Mouse (Mus musculus) midbrain, embryonic 12.5 days (tissue): ENCODE data around the gene Camta1. TPM values are rescaled to one million over a fixed set of nuclear protein-coding genes. Genes with fewer than 3 reads are reported as not detected.

Source experiments
- ATAC-seq: fragments of 200-750 bp; cut with Nextera tagmentation; 2 replicates; pipeline ENCODE4 v1.8.0; 2017; ENCODE audit warnings: low read depth, moderate TSS enrichment, moderate library complexity; ENCODE audit not compliant: low FRiP score
- H3K27ac ChIP-seq: fragments of 300-500 bp; sonication (generic); replicated peaks from 2 replicates; pipeline ENCODE4 v1.5.1; 2016; ENCODE audit warnings: mild to moderate bottlenecking
- H3K27me3 ChIP-seq: fragments of 300-500 bp; sonication (generic); 2 replicates; pipeline ENCODE4 v1.6.1; 2016; ENCODE audit warnings: mild to moderate bottlenecking
- H3K36me3 ChIP-seq: fragments of 300-500 bp; sonication (generic); 2 replicates; pipeline ENCODE4 v1.6.1; 2016
- H3K4me1 ChIP-seq: fragments of 300-500 bp; sonication (generic); 2 replicates; pipeline ENCODE4 v1.6.1; 2016
- H3K4me2 ChIP-seq: fragments of 300-500 bp; sonication (generic); replicated peaks from 2 replicates; pipeline ENCODE4 v1.6.1; 2016; ENCODE audit warnings: mild to moderate bottlenecking, moderate library complexity
- H3K4me3 ChIP-seq: fragments of 300-500 bp; sonication (generic); 2 replicates; pipeline ENCODE4 v1.5.1; 2016; ENCODE audit warnings: mild to moderate bottlenecking
- H3K9ac ChIP-seq: fragments of 300-500 bp; sonication (generic); replicated peaks from 2 replicates; pipeline ENCODE4 v1.6.1; 2016; ENCODE audit warnings: mild to moderate bottlenecking, moderate library complexity
- H3K9me3 ChIP-seq: fragments of 300-500 bp; sonication (generic); 2 replicates; pipeline ENCODE4 v1.6.1; 2016; ENCODE audit warnings: mild to moderate bottlenecking
- WGBS: fragments of 180-500 bp; shearing (Covaris S2); methylation state at CpG from one replicate; pipeline ENCODE4 v1.1.7; 2016; 5-methylcytosine and 5-hydroxymethylcytosine counted together
- polyA plus RNA-seq: library from polyadenylated mRNA; unstranded; fragments of >200 nt; fragmentation: Nextera tagmentation; extraction: Ambion mirVana; gene quantifications from 2 replicates; pipeline ENCODE4 v1.2.1, GENCODE M21; 2016

Camta1 gene
- polyA plus RNA-seq, 1 experiment from 2014 or later = 135 TPM

DNA sequence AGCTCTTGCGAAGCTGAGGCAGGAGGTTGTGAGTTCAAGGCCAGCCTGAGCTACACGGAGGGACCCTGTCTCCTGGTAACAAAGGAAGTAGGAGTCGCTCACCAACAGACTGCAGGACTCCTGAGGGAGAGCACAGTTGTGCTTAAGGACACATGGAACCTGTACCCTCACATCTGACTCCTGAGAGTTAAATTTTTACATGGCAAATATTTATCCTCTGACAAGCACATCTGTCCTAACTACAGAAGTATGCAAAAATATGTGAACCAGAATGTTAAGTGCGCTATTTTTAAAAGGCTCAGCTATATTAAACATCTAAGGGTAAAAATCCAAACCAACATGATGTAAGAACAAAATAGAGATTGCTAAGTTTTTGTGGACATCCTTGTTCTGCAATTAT is 56.0 kb downstream of the Camta1 start:
- Histone ChIP-seq H3K9me3 (no peaks in the 10 kb centered on the region), H3K27me3 (no peaks in the 10 kb centered on the region), H3K36me3 (no peaks in the 10 kb centered on the region), H3K4me3 (no peak overlapping the region), H3K9ac (no peak overlapping the region), H3K4me1 (0 out of 2 replicates have a peak, but pooled peaks cover 4% of the 10 kb centered on the region), H3K4me2 (no peak overlapping the region), H3K27ac (no peak overlapping the region)
- WGBS = 84% methylated on average over 4 of the region's 4 CpGs
- ATAC-seq = no peak

DNA sequence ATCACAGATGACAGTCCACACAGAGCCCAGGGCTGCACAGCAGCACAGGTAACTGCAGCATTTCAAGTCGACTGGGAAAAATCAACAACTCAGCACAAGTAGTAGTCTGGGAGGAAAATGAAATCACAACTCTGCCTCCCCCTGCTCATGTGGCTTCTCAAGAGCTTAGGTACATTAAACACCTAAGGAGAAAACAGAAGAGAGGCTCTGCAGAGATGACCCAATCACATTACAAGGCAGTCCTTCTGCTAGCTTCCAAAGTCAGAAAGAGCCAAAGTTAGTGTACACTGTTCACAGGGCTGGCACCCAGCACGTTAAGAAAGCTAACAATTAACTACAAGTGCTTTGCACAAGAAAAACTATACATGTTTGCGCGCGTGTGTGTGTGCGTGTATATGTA is 56.6 kb downstream of the Camta1 start:
- Histone ChIP-seq H3K4me2 (no peak overlapping the region), H3K27ac (no peak overlapping the region), H3K9me3 (no peaks in the 10 kb centered on the region), H3K9ac (no peak overlapping the region), H3K27me3 (no peaks in the 10 kb centered on the region), H3K4me3 (no peak overlapping the region), H3K36me3 (no peaks in the 10 kb centered on the region), H3K4me1 (0 out of 2 replicates have a peak, but pooled peaks cover 4% of the 10 kb centered on the region)
- ATAC-seq = no peak
- 94% methylated on average over 6 of the region's 6 CpGs for WGBS

DNA sequence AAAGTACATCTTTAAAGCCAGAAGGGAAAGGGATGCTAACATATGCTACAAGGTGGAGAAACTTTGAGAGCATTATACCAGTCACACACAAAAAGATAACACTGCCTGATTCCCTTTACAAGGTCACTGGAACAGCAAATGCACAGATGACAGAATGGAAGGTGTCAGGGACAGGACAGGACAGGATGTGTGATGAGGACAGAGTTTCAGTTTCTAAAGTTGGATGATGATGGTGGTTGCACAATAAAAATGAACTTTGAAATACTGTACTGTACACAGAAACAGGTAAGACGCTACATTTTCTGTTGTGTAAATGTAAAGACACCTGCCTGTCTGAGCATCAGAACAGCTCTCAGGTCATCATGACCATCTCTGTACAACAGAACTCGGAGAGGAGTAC is 57.5 kb downstream of the Camta1 start:
- Histone ChIP-seq H3K27me3 (no peaks in the 10 kb centered on the region), H3K27ac (no peak overlapping the region), H3K36me3 (no peaks in the 10 kb centered on the region), H3K4me2 (no peak overlapping the region), H3K9me3 (no peaks in the 10 kb centered on the region), H3K9ac (no peak overlapping the region), H3K4me3 (no peak overlapping the region), H3K4me1 (0 out of 2 replicates have a peak, but pooled peaks cover 4% of the 10 kb centered on the region)
- no peak for ATAC-seq
- 98% methylated on average over 2 of the region's 2 CpGs for WGBS

DNA sequence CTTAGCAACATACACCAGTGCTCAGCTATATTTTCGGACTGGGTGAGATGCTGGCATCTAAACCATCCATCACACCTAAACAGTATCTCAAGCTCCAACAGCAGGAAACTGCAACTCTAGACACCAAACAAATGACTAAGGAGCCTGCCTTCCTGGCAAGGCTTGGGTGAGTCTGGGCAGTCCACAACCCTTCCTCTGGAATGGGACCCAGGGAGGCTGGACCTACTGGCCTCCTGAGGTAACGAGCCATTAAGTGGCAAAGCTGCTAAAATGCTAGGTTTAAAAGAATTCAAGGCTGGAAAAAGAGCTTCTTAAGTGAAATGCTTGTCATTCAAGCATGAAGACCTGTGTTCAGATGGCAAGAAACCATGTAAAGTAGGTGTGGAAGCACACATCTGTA is 63.0 kb downstream of the Camta1 start:
- Histone ChIP-seq H3K9me3 (no peaks in the 10 kb centered on the region), H3K4me3 (no peak overlapping the region), H3K27ac (no peak overlapping the region), H3K27me3 (no peaks in the 10 kb centered on the region), H3K4me1 (no peaks in the 10 kb centered on the region), H3K36me3 (0 out of 2 replicates have a peak, but pooled peaks cover 4% of the 10 kb centered on the region), H3K4me2 (no peak overlapping the region), H3K9ac (no peak overlapping the region)
- ATAC-seq = no peak
- WGBS = 92% methylated on average over 2 of the region's 2 CpGs

DNA sequence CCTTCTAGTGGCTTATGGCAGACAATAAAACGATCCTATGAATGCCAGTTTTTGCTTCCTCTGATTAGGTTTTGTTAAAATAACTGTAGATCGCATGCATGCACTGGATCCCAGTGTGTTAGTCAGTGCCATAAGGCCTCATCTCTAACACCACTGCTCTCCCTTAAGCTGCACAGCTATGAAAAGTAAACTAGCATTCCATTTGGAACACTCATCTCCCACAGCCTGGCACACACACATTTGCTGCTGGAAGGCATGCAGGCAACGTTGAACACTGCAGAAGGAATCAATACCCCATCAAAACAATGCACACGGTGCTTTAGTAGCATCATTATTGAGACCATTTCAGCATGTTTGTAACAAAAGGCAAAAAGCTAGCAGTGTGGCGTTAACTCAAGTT is 68.0 kb downstream of the Camta1 start:
- ATAC-seq = no peak
- Histone ChIP-seq H3K4me3 (no peak overlapping the region), H3K4me2 (no peak overlapping the region), H3K27me3 (no peaks in the 10 kb centered on the region), H3K27ac (no peak overlapping the region), H3K36me3 (peaks cover 19% of the 10 kb centered on the region; the same call in 1 of the 2 replicates), H3K9ac (no peak overlapping the region), H3K4me1 (no peaks in the 10 kb centered on the region), H3K9me3 (no peaks in the 10 kb centered on the region)
- WGBS = 87% methylated on average over 5 of the region's 5 CpGs

DNA sequence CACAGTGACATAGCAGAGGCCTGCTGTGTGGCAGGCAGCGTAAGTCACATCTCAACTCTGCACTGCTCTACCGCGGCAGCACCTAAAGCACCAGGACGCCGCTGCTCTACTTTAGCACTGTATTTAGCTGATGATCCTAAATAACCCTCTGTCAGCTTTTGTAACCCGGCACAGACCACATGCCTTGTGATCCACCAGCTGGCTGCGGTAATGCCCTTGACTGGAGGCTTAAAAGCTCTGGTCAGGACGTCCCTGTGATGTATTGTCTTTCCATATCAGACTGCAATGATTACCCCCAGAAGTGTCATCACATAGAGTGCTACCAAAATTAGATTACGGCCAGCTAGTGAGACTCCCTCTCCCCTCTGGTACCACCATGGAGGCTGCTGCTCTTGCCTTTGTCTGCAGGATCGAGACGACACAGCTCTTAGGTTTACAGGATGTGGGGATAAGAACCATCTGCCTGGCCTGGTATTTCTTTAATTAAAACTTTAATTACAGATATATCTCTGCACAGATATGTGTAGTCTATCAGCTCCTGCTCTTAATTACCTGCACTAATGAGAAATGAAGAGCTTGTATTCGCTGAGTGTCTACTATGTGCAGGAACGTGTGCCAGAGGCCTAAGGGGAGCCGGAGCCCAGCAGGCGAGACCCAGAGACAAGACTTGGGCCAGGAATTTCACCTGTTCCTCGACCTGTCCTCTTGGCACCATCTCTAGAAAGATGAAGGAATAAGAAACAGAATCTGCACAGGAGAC is 74.5 kb downstream of the Camta1 start:
- Histone ChIP-seq H3K36me3 (peaks cover 15% of the 10 kb centered on the region), H3K4me2 (no peak overlapping the region), H3K9ac (no peak overlapping the region), H3K4me3 (no peak overlapping the region), H3K4me1 (no peaks in the 10 kb centered on the region), H3K27ac (no peak overlapping the region), H3K9me3 (no peaks in the 10 kb centered on the region), H3K27me3 (no peaks in the 10 kb centered on the region)
- ATAC-seq = no peak
- WGBS = 87% methylated on average over 16 of the region's 16 CpGs

DNA sequence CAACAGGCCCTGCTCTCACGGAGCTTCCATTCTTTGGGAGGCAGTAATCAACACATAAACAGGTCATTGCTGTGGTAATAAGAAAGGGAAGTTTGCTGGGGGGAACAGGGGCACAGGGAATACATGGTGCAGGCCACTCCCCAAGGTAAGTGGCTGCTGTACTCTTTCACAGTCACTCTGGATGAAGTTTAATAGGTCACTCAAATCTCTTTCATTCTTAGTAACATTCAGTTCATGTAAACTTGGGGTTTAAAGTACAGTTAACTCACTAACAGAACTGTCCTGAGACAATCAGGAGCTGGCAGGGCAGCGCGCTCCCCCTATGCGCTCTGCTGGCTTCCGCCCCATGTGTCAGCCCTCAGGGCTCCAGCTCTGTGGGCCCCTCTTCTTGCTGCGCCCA is 81.2 kb downstream of the Camta1 start:
- H3K27ac ChIP-seq = no peak overlapping the region
- no peak overlapping the region for H3K4me3 ChIP-seq
- no peak overlapping the region for H3K4me2 ChIP-seq
- H3K36me3 ChIP-seq = no peaks in the 10 kb centered on the region
- ATAC-seq = no peak
- H3K27me3 ChIP-seq = no peaks in the 10 kb centered on the region
- no peak overlapping the region for H3K9ac ChIP-seq
- H3K4me1 ChIP-seq = no peaks in the 10 kb centered on the region
- no peaks in the 10 kb centered on the region for H3K9me3 ChIP-seq
- WGBS = 93% methylated on average over 6 of the region's 6 CpGs

DNA sequence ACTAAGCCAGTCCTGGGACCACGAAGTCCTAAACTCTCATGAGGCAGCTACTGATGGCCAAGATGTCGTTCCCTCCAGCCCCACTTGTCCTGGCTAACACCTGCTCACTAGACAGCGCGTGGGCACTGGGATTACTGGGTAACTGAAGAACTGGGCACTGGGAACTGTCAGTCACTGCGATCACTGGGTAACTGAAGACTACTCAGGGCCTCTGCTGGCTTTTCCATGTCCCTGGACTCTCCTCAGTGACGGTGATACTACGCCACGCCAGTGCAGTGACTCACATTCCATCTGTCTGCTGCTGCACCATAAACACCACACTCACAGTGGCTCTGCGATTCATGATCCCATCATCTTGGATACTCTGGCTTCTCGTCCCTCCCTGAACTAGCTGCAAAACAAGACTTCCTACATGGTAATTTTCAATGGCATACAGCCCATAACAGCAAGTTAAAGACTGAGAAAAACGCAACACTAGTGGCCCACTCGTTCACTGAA is 81.7 kb downstream of the Camta1 start:
- ATAC-seq = no peak
- Histone ChIP-seq H3K36me3 (no peaks in the 10 kb centered on the region), H3K4me2 (no peak overlapping the region)

DNA sequence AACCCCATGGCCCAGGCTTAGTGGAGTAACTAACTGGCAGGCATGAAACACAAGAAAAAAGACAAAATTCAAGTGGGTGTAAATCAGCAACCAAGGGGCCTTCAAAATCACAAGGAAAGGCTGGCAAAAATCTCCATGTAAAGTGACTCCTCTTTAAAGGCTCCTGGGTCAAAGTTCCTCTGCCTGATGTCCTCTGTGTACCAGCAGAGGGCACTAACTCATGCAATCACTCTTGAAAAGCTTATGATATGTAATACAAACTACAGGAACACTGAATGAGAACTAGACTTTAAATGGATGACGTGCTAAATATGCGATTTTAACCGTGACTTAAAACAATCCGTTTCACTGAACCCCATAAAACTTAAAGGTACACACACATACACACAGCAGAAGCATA is 83.2 kb downstream of the Camta1 start:
- WGBS = 87% methylated on average over 4 of the region's 4 CpGs
- H3K9me3 ChIP-seq = no peaks in the 10 kb centered on the region
- H3K27ac ChIP-seq = no peak overlapping the region
- no peak overlapping the region for H3K4me3 ChIP-seq
- H3K27me3 ChIP-seq = no peaks in the 10 kb centered on the region
- no peak overlapping the region for H3K4me2 ChIP-seq
- H3K36me3 ChIP-seq = no peaks in the 10 kb centered on the region
- H3K4me1 ChIP-seq = no peaks in the 10 kb centered on the region
- ATAC-seq = no peak
- H3K9ac ChIP-seq = no peak overlapping the region

More for the DNA sequence above, 81.7 kb downstream of the Camta1 start:
- H3K27me3 ChIP-seq = no peaks in the 10 kb centered on the region
- H3K27ac ChIP-seq = no peak overlapping the region
- H3K9ac ChIP-seq = no peak overlapping the region
- H3K9me3 ChIP-seq = no peaks in the 10 kb centered on the region
- 92% methylated on average over 12 of the region's 12 CpGs for WGBS
- no peaks in the 10 kb centered on the region for H3K4me1 ChIP-seq
- no peak overlapping the region for H3K4me3 ChIP-seq

DNA sequence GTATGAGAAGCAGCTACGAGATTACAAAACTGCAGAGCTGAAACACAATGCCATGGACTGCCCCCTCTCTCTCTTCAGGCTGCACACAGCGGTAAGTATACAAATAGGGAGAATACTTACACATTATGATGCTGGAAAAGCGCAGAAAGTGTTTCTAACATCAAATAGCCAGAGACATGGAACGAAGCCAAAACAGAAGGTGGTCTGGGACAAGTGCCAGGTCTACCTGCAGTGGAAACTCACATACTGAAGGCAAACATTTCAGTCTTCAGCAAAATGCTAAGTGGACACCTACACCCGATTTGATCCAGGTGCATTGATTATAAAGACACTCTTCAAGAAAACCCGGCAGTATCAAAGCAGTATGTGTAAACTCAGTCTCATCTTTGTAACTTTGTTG is 84.2 kb downstream of the Camta1 start:
- Histone ChIP-seq H3K27ac (no peak overlapping the region), H3K4me1 (no peaks in the 10 kb centered on the region), H3K4me2 (no peak overlapping the region), H3K9me3 (no peaks in the 10 kb centered on the region), H3K27me3 (no peaks in the 10 kb centered on the region), H3K4me3 (no peak overlapping the region), H3K36me3 (no peaks in the 10 kb centered on the region), H3K9ac (no peak overlapping the region)
- no peak for ATAC-seq
- WGBS = 90% methylated on average over 6 of the region's 6 CpGs

DNA sequence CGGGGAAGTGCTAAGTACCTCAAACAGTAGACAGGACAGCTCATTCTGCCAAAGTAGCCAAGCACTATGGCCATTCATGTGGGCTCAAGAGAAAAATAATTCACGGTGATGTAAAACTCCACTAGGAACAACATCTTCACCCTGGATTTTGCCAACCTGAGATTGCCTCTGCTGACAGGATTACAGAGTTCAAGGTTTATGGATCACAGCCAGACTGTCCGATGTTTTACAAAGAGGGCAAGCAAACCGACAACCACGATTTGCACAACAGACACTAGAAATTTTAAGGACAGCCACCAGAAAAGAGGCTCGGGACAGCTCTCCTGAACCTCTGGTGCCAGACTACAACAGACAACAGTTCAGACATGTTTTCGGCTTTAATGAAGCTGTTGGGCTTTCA is 86.2 kb downstream of the Camta1 start:
- no peak for ATAC-seq
- WGBS = 92% methylated on average over 7 of the region's 7 CpGs
- H3K9ac ChIP-seq = no peak overlapping the region

DNA sequence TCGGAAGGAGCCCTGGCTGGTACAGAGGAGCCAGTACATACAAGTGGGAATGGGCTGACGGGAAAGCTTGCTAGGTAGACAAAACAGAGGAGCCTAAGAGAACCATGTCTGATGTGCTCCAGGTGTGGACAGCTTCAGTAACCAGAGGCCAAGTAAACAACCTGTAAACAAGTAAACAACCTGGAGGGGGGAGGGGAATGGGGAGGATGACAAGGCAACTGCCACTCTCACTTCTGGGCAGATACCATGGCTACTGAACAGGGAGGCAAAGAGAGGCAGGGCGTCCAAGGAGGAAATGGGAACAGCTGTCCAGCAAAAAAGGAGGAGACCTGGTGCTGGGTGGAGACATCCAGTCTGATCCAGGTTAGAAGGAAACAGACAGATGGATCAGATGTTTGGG is 88.0 kb downstream of the Camta1 start:
- no peaks in the 10 kb centered on the region for H3K9me3 ChIP-seq
- no peaks in the 10 kb centered on the region for H3K36me3 ChIP-seq
- H3K27ac ChIP-seq = no peak overlapping the region
- 89% methylated on average over 3 of the region's 3 CpGs for WGBS
- H3K9ac ChIP-seq = no peak overlapping the region
- H3K4me3 ChIP-seq = no peak overlapping the region
- no peak for ATAC-seq
- no peaks in the 10 kb centered on the region for H3K27me3 ChIP-seq
- H3K4me1 ChIP-seq = no peaks in the 10 kb centered on the region; the same call in 1 of the 2 replicates
- no peak overlapping the region for H3K4me2 ChIP-seq

More for the DNA sequence above, 86.2 kb downstream of the Camta1 start:
- H3K4me1 ChIP-seq = no peaks in the 10 kb centered on the region; the same call in 1 of the 2 replicates
- no peaks in the 10 kb centered on the region for H3K36me3 ChIP-seq
- no peaks in the 10 kb centered on the region for H3K9me3 ChIP-seq
- H3K27ac ChIP-seq = no peak overlapping the region
- no peaks in the 10 kb centered on the region for H3K27me3 ChIP-seq
- no peak overlapping the region for H3K4me3 ChIP-seq
- H3K4me2 ChIP-seq = no peak overlapping the region
